Mouse (Mus musculus) intestine, postnatal 0 days (tissue): ENCODE data around the gene Kif2a. TPM values are rescaled to one million over a fixed set of nuclear protein-coding genes. Genes with fewer than 3 reads are reported as not detected.
A peak's percentile ranks its signal among the peaks of the same experiment; 100 is the strongest.

ENCODE experiments used
- ATAC-seq: fragments of 200-750 bp; cut with Nextera tagmentation; 2 replicates; pipeline ENCODE4 v1.8.0; 2017; ENCODE audit warnings: mild to moderate bottlenecking, moderate TSS enrichment, moderate library complexity
- H3K27ac ChIP-seq: fragments of 300-500 bp; sonication (generic); 2 replicates; pipeline ENCODE4 v1.5.1; 2014; ENCODE audit warnings: mild to moderate bottlenecking, low read depth, low read length, moderate library complexity
- H3K27me3 ChIP-seq: fragments of 300-500 bp; sonication (generic); replicated peaks from 2 replicates; pipeline ENCODE4 v1.6.1; 2014; ENCODE audit warnings: low read length, mixed read lengths; ENCODE audit not compliant: control insufficient read depth, insufficient read depth
- H3K36me3 ChIP-seq: fragments of 300-500 bp; sonication (generic); 2 replicates; pipeline ENCODE4 v1.6.1; 2014; ENCODE audit warnings: mild to moderate bottlenecking, moderate library complexity; ENCODE audit not compliant: control insufficient read depth, insufficient read depth
- H3K4me1 ChIP-seq: fragments of 300-500 bp; sonication (generic); replicated peaks from 2 replicates; pipeline ENCODE4 v1.6.1; 2014; ENCODE audit warnings: antibody characterized with exemption, low read length, mixed read lengths; ENCODE audit not compliant: control insufficient read depth, insufficient read depth
- H3K4me2 ChIP-seq: fragments of 300-500 bp; sonication (generic); replicated peaks from 2 replicates; pipeline ENCODE4 v1.6.1; 2014; ENCODE audit warnings: low read depth, mild to moderate bottlenecking, moderate library complexity
- H3K4me3 ChIP-seq: fragments of 300-500 bp; sonication (generic); 2 replicates; pipeline ENCODE4 v1.5.1; 2014; ENCODE audit warnings: low read depth, low read length
- H3K9ac ChIP-seq: fragments of 300-500 bp; sonication (generic); 2 replicates; pipeline ENCODE4 v1.6.1; 2014; ENCODE audit warnings: mild to moderate bottlenecking, low read depth, low read length
- H3K9me3 ChIP-seq: fragments of 300-500 bp; sonication (generic); 2 replicates; pipeline ENCODE4 v1.6.1; 2016; ENCODE audit warnings: mixed run types; ENCODE audit not compliant: control insufficient read depth
- CTCF ChIP-seq: sonication (generic); IDR thresholded peaks from 2 replicates; pipeline ENCODE4 v1.5.1; 2016; ENCODE audit warnings: low read depth, mild to moderate bottlenecking, control low read depth, antibody characterized with exemption, moderate library complexity
- WGBS: fragments of 180-500 bp; shearing (Covaris S2); extraction: QIAGEN DNeasy Blood & Tissue Kit; methylation state at CpG from one replicate; pipeline ENCODE4 v1.1.7; 2014; 5-methylcytosine and 5-hydroxymethylcytosine counted together
- polyA plus RNA-seq: library from polyadenylated mRNA; unstranded; fragments of >200 nt; fragmentation: Nextera tagmentation; extraction: Ambion mirVana; gene quantifications from 2 replicates; pipeline ENCODE4 v1.2.1, GENCODE M21; 2015

The Kif2a gene
- polyA plus RNA-seq, 1 experiment from 2014 or later = 20.6 TPM

GRCm38 (mm10) chr13:106958286-106958685 is 63.6 kb downstream of the Kif2a start:
- Histone ChIP-seq H3K27ac (no peak overlapping the region), H3K9ac (no peak overlapping the region), H3K4me1 (no peaks in the 10 kb centered on the region), H3K27me3 (no peaks in the 10 kb centered on the region), H3K9me3 (no peaks in the 10 kb centered on the region), H3K36me3 (peaks cover 22% of the 10 kb centered on the region), H3K4me3 (no peak overlapping the region), H3K4me2 (no peak overlapping the region)
- no peak for ATAC-seq
- WGBS = 89% methylated on average over 3 of the region's 3 CpGs
- TF ChIP-seq CTCF = no peak

GRCm38 (mm10) chr13:106957554-106957953 is 64.4 kb downstream of the Kif2a start:
- Histone ChIP-seq H3K9me3 (no peaks in the 10 kb centered on the region), H3K4me3 (no peak overlapping the region), H3K9ac (no peak overlapping the region), H3K4me2 (no peak overlapping the region), H3K27me3 (no peaks in the 10 kb centered on the region), H3K27ac (no peak overlapping the region), H3K4me1 (no peaks in the 10 kb centered on the region), H3K36me3 (peaks cover 23% of the 10 kb centered on the region)
- 91% methylated on average over 4 of the region's 4 CpGs for WGBS
- no peak for TF ChIP-seq CTCF
- ATAC-seq = no peak

GRCm38 (mm10) chr13:106954880-106955279 is 67.0 kb downstream of the Kif2a start:
- Histone ChIP-seq H3K36me3 (peaks cover 30% of the 10 kb centered on the region), H3K4me3 (no peak overlapping the region), H3K27me3 (no peaks in the 10 kb centered on the region), H3K9me3 (no peaks in the 10 kb centered on the region), H3K4me1 (no peaks in the 10 kb centered on the region), H3K27ac (no peak overlapping the region), H3K9ac (no peak overlapping the region), H3K4me2 (no peak overlapping the region)
- WGBS = 84% methylated on average over 3 of the region's 3 CpGs
- TF ChIP-seq CTCF = no peak
- no peak for ATAC-seq

GRCm38 (mm10) chr13:106947583-106947982 is 74.3 kb downstream of the Kif2a start:
- Histone ChIP-seq H3K27me3 (no peaks in the 10 kb centered on the region), H3K4me2 (peak overlapping the region; percentile 80), H3K4me1 (peaks cover 7% of the 10 kb centered on the region; the same call in 1 of the 2 replicates), H3K36me3 (0 out of 2 replicates have a peak, but pooled peaks cover 9% of the 10 kb centered on the region), H3K27ac (no peak overlapping the region), H3K9ac (peak overlapping the region; percentile 88), H3K4me3 (peak overlapping the region; percentile 95), H3K9me3 (no peaks in the 10 kb centered on the region)
- no peak for TF ChIP-seq CTCF
- ATAC-seq = no peak
- WGBS = 3% methylated on average over 6 of the region's 6 CpGs

GRCm38 (mm10) chr13:106946594-106947540 is 75.1 kb downstream of the Kif2a start, which contains the start of gene Dimt1:
TSS of gene Dimt1 (plus strand) at chr13:106947127.
- Histone ChIP-seq H3K9ac (peak within 1 kb of the TSS; percentile 88), H3K27me3 (no peaks in the 10 kb centered on the region), H3K9me3 (no peaks in the 10 kb centered on the region), H3K27ac (peak within 1 kb of the TSS; percentile 81), H3K4me1 (peaks cover 7% of the 10 kb centered on the region; the same call in 1 of the 2 replicates), H3K4me2 (peak within 1 kb of the TSS; percentile 80), H3K36me3 (0 out of 2 replicates have a peak, but pooled peaks cover 6% of the 10 kb centered on the region), H3K4me3 (peak within 1 kb of the TSS; percentile 95)
- no peak for TF ChIP-seq CTCF
- WGBS = under 1% methylated on average over 68 of the region's 68 CpGs
- peak; percentile 100 for ATAC-seq

- Histone ChIP-seq H3K9ac (no peak overlapping the region), H3K36me3 (0 out of 2 replicates have a peak, but pooled peaks cover 5% of the 10 kb centered on the region), H3K4me2 (no peak overlapping the region), H3K27me3 (no peaks in the 10 kb centered on the region), H3K9me3 (no peaks in the 10 kb centered on the region), H3K4me1 (peaks cover 7% of the 10 kb centered on the region; the same call in 1 of the 2 replicates), H3K27ac (no peak overlapping the region), H3K4me3 (no peak overlapping the region)
- TF ChIP-seq CTCF = no peak
- ATAC-seq = no peak
- 76% methylated on average over 9 of the region's 9 CpGs for WGBS
These were observed 76.4 kb downstream of the Kif2a start for GRCm38 (mm10) chr13:106945518-106945917.
